Mouse (Mus musculus): ENCODE measurements around the gene Fam166b. TPM values are rescaled to one million over a fixed set of nuclear protein-coding genes. Genes with fewer than 3 reads are reported as not detected.

The Fam166b gene
- polyA plus RNA-seq, 2 experiments from 2014 or later: not detected

DNA sequence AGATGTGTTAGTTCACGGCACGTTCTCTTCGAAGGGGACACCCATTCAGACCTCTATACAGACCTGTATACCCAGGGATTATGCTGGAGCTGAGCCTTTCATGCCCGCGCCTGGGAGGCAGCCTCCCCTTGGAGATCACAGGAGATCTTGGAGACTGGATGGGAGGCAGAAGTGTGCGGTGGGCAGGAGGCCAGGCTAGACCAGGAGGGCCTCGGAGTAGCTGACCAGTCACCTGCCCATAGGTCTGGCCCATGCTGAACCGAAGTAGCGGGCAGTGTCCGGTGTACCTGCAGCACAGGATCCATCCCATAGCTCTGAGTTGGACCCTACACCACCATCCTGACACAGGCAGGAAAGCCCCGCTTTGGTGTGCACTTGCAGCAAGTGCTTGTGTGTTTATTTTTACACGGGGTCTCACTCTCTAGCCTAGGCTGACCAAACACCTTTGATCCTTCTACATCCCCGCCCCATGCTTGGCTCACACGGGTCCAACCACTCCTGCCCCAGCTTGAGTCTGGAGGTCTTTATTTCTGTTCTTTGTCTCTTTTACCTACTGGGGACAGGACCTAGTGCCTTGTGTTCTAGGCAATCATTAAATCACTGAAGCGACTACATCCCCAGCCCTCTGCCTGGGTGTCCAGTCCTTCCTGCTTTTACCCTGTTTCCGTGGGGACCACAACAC lies 613 bp downstream of the Fam166b start:
- ATAC-seq: no peak

DNA sequence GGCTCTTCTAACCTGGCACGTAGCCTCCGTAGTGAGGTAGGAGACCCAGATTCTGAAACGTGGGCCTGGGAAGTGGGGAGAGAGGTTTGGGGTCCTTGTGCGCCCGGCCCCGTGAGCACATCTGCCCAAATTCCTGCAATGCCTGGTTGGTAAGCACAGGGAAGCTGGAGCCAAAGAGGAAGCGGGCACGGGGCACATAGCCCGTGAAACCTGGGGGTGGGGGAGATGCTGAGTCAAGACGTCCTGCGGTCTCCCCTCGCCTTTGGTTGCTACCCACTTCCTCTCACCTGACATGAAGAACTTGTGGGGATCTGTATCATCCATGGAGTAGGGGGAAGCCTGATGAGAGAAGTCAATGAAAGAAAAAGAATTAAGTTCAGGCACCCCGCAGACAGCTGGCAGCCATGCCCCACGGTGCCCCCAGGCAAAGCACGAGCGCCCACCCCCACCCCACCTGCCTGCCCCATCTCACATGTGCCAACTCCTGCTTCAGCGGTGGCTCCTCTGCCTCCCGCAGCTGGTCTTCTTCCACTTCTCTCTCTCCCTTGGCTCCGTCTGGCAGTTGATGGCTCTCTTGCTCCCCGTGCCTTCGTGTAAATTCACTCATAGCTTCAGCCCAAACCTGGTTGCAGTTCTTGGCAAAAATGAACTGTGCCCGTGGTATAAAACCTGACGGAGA lies 1.3 kb downstream of the Fam166b start:
- ATAC-seq: peak; percentile 84

DNA sequence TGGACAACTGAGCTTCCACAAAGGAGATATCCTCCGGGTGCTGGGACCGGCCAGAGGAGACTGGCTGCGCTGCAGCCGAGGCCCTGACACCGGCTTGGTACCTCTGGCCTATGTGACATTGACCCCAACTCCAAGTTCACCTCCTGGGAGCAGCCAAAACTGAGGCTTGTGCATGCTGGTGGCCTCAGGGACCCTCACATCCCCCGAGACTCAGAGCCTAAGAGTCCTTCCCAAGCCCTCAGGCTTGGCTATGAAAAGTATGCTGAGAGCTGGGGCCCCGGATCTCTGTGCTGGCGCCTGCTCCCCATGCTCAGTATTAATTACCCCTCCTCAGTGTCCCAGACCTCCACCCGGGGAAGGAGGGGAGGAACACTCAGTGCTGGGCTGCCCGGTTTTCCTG lies 2.4 kb downstream of the Fam166b start:
- no peak for ATAC-seq

DNA sequence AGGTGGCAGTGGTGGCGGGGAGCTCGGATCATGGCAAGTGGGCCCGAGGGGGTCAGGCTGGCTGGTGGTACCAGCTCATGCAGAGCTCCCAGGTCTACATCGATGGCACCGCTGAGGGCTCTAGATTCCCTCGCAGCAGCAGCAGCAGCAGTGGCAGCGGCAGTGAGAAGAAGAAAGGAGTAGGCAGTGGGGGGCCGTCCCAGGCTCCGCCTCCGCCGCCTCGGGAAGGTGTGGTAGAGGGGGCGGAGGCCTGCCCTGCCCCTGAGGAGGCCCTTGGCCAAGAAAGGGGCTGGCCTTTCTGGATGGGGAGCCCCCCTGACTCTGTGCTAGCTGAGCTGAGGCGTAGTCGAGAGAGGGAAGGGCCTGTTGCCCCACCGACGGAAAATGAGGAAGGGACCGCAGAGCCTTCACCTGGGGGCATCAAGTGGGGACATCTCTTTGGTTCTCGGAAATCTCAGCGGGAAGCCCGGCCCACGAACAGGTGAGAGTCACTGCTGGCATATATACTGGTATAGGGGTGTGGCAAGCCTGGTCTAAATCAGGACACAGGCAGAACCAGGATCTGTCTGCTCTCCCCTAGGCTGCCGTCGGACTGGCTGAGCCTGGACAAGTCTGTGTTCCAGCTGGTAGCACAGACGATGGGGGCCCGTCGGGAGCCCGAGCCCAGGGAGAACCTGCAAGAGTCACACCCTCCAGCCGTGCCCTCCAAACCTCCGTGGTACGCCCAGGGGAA lies 3.1 kb downstream of the Fam166b start:
- no peak for ATAC-seq

DNA sequence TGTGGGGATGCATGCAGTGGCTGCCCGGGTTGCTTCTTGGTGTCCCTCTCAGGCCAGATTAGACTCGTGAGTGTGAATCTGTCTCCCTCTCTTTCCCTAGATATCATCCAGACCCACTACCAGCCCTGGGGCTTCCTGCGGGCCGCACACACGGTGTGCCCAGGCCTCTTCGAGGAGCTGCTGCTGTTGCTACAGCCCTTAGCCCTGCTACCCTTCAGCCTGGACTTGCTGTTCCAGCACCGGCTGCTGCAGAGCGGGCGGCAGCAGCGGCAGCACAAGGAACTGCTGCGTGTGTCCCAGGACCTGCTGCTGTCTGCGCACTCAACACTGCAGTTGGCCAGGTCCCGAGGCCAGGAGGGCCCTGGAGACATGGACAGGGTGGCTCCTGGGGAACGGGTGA lies 3.7 kb downstream of the Fam166b start:
- no peak for ATAC-seq

DNA sequence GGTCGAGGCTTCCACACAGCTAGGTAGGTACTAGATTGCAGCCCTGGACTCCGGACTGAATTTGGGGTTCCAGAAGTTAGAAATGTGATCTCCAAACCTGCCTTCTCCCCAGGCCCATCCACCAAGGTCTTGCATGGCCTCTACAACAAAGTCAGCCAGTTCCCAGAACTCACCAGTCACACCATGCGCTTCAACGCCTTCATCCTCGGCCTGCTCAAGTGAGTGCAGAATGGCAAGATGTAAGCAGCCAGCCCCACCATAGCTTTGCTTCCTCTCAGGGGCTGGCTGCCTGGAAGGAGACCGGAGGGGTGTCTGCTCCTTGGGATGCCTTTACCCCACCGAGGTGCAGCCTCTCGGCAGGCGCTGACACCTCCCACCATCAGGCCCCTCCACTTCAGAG lies 4.9 kb downstream of the Fam166b start:
- no peak for ATAC-seq

DNA sequence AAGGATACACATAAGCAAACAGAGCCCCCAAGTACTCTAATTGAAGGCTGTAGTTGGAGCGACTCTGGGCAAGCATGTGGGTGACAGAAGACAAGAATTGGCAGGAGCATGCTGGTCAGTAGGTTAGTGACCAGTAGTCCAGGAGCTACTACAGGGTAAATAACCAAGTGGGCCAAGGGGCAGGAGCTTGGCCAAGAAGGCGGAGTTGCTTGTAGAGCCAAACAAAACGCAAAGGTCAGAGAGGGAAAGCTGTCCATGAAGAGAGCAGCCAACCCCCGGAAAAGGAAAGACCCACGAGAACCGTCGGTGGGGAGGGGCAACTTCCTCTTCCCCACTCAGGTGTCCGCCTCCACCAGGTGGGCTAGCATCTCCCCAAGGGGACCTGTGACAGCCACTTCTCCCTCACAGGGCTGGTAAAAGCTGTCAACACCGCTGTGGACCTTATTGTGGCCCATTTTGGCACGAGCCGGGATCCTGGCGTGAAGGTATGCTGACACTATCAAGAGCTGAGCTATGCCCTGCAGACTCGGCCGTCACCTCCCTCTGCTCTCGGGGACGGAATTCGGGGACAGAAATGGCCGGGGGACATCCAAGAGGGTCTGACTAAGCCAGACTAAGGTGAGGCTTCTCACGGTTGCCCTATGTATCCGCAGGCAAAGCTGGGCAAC lies 5.5 kb downstream of the Fam166b start:
- no peak for ATAC-seq

DNA sequence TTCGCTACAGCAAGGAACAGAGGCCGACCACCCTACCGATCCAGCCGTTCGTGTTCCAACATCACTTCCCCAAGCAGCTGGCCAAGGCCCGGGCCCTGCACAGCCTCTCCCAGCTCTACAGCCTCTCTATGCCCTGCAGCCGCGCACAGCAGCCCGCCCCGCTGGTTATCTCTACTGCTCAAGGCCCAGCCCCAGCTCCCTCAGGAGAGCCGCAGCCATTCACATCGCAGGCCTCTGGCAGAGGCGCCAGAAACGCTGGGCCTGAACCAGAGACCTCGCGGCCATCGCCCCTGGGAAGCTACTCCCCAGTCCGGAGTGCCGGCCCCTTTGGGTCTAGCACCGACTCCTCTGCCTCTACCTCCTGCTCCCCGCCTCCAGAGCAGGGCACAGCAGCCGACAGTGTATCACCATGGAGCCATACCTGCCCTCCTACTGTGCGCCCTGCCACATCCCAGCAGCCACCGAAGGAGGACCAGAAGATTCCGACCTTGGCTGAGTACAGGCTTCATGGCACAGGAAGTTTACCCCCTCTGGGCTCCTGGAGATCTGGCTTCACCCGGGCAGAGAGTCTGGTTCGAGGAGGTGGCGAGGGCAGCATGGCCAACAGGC lies 7.2 kb downstream of the Fam166b start:
- ATAC-seq: no peak

DNA sequence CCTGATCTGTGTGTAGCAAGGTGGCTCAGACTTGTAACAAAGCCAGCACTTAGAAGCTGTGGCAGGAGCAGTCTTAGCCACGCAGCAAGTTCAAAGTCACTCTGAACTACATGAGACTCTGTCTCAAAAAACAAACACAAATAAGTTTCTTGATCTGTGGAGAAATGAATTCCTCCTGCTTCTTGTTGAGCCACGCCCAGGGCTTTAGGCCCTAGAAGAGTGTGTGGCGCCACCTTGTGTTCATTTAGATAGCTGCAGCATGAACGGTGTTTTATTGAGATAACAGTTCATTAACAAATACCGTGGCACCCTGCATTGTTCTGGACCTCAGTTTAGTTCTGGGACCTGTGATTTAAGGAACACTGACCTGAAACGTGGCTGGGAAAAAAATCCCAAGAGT lies 8.6 kb downstream of the Fam166b start:
- ATAC-seq: no peak

DNA sequence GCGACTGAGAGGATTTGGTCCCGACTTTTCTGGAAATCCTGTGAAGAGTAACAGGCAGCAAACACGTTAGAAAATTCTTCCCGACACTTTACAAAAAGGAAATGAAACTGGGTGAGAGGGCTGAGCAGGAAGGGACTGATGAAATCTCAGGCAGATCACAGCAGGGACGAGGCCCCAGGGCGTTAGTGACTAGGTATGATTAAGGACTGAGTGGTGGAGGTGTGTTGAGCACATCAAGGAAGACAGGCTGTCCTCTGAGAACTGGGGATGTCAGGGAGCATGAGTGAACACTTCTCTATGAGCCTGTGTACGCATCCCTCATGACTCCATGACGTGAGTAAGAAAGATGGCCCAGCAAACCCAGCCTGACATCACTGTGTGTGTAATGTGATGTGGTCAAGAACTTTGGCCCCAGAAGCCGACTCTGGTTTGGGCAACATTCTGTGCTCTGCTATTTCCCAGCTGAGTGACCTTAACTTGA lies 9.1 kb downstream of the Fam166b start:
- ATAC-seq: no peak

DNA sequence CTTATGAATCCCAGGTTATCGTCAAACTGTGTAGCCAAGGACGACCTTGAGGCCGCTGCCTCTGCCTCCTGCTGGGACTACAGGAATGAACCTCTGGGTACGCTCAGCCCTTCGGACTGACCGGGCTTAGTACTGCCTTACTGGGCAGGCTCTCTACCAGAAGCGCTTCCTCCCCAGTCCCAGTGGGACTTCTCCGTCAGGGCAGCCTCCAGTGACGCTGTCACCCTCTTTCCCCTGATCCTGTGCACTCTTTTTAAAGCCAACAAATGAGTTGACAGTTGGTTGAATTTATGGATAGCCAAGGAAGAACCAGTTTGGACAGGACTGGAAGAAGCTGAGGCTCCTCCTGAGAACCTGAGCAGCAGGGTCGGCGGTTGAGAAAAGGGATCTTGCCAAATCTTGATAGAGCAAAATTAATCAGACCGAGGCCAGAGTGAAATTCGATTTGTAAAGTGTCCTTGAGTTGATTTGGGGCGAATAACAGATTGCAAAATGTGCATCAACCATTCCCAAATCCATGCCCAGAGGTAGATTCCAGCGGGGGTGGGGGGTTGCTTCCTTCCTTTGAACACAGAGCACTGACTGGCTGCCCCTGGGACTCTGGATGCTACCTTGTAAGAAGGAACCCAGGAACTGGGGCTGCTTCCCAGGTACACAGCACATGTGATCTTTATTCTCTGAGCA lies 9.8 kb downstream of the Fam166b start:
- no peak for ATAC-seq

DNA sequence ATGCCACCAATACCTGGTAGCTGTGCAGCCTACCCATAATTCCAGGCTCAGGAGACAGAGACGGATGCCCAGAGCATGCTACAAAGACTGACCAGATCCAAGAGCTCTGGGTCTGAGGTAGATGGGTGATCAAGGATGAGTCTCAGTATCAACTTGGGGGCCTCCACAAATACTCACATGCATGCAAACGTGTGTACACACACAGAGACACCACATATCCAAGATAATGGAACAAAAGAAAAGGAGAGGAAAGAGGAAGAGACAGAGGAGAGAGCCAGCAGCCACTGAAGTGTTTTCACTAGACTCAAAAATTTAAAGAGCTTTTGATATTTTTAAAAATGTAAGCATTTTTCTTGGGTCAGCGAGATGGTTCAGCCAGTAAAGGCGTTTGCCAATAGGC lies 10.5 kb downstream of the Fam166b start:
- no peak for ATAC-seq

DNA sequence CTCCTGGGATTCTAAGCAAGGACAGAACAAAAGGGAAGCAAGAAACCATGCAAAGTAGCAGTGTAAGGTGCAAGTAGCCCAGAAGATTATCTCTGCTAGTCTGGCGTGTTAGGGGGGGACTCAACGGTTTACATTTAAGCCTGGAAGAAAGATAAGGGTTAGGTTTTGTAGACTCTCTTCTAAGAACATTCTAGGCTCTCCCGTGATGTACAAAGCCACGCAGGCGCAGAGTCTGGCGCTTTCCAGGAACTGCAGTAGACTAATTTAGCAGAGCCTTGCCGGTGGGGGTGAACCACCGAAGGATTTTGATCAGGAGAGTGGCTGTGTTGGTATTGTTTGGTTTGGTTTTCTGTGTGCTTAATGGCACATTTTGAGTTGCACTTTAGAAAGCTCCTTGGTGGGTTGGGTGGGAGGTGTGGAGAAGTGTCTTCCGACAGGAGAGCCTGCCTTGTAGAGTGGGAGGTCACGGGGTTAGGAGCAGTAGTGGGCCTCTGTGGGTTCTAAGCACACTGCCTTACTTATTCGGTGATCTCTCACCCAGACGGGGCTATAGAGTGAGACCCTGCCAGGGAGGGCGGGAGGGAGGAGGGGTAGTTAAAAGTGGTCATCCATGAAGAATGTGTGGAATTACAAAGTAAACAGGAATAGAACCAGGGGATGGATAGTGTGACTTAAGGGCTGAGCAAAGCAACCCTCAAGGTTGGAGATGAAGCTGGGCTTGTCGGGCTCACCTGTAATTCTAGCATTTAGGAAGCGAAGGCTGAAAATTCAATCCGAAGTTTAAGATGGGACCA lies 11.5 kb downstream of the Fam166b start:
- ATAC-seq: no peak

DNA sequence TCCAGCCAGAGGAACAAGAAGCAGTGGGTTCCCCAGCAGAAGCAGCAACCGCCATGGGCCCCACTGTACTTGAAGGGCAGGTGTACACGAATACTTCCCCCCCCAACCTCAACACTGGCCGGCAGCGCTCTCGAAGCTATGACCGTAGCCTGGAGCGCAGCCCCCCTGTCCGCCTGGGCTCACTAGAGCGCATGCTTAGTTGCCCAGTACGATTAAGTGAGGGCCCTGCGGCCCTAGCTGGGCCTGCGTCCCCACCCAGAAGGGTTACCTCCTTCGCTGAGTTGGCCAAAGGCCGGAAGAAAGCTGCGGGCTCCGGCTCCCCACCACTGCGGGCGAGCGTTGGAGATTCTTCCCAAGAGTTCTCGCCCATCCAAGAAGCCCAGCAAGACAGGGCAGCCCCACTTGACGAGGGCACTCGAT lies 12.9 kb downstream of the Fam166b start:
- no peak for ATAC-seq

DNA sequence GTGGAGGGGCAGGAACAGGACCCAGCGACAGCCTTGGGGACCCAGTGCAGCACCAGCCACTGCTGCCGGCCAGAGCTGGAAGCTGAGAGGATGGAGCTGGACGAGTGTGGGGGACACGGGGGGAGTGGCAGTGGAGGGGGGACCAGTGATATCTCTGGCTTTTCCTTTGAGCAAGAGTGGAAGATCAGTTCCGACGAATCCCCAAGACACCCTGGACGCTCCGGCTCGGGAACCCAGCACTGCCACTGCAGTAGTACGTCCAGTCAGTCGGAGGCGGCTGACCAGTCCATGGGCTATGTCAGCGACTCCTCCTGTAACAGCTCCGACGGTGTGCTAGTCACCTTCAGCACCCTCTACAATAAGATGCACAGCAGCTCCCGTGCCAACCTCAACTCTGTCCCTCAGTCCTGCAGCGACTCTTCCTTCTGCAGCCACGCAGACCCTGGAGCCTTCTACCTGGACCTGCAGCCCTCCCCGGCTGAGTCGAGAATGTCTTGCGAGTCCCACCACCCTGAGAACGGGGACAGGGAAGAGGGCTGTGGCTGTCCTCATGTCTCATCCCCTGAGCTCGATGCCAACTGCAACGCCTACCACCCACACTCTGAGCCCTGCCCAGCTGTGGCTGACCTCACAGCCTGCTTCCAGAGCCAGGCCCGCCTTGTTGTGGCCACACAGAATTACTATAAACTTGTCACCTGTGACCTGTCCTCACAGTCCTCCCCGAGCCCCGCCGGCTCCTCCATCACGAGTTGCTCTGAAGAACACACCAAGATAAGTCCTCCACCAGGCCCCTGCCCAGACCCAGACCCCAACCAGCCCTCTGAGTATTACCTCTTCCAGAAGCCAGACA lies 13.5 kb downstream of the Fam166b start:
- no peak for ATAC-seq

DNA sequence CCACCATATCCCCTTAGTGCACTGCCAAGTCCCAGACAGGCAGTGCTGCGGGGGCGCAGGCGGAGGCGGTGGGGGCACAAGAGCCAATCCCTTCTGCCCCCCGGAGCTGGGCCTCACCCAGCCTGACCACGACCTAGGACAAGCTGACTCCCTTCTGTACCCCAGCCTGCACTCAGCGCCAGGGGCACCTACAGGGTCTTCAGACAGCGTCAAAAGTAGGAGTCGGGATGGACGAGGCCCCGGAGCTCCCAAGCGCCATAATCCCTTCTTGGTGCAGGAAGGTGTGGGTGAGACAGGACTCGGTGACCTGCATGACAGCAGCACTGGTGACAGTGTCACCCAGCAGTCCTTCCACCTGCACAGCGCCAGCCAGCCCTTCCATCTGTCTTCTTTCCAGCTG lies 14.2 kb downstream of the Fam166b start:
- ATAC-seq: no peak

DNA sequence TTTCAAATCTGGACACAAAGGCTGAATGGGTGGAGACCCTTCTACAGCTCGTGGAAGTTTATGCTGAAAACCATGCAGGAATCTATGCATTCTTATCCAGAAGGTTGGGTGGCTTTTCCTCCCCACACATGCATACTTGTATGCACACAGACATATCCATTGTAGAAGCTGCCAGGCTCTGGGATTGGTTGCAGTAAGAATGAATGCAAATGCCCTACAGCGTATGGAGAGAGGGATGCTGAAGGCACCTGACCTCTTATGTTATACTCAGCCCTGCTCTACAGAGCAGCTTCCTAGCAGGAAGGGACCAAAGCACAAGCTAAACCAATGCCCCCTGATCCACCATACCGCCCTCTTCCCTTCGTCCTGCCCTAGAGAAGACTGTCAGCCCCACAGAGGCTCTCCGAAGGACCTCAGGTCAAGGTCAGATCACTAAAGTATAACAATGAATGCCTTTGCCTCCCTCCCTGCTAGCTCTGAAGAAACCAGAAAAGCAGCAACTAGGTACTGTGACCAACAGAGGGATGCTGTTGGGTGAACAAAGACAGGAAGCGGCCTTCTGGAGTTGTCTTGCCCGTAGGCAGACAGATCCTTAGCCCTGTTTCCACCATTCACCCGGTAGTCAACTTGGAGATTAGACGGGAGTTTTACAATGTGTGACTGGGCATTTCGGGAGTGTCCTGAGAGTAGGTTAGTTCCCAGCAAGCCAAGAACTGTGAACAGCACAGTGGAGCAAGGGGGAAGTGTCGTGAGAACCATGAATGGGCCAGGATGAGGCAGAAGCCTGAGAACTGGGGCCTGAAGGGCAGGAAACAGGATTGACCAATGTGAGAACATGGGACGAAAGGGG lies 21.6 kb downstream of the Fam166b start:
- ATAC-seq: no peak

DNA sequence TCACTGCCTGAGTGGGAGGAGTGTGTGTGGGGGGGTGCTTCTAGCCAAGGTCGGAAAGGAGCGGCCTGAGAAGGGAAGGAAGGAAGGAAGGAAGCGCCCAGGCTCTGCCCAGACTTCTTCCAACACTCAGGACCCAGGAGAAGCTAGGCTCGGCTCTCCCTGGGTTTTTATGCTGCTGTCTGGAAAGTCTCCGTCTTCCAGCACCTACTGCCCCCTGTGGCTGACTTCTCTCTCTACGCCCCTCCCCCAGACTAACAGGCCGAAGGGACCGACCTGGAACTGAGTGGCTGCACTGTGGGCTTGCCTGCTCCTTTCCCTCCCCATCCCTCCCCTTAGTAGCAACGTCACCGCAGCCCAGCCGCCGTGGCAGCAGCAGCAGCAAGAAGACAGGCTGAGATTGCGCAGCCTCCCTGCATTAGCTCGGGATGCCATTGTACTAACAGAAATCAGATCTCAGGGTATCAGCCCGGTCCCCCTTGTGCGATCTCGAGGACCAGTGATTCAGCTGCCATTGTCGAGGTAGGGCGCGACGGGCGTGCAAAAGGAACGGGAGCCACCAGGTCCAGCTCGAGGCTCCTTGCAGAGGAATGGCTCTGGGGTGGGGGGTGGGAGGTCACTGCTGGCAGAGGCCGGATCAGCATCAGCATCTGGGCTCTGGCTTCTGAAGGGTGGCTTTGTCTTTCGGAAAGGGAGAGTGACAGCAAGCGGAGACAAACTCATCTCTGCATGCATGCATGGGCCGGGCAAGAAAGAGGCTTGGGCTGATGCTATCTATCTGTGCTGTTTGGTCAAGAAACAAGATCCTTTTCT lies 22.6 kb downstream of the Fam166b start:
- ATAC-seq: no peak
